ENCODE assay signal across 17 mouse cellular contexts in genomic region chr3:53559056-53559455, GRCm38 (mm10).
DNase-seq lines count a peak whose midpoint lies in the region; ATAC-seq and TF ChIP-seq lines count a peak whose summit lies in the region.
"Had no signal": no experiment of that assay in that cellular context is flagged by ENCODE, and none has a peak within 500 bp of the region (broad histone marks: within the 10 kb centered on the region; RNA-seq: fewer than 3 reads in every experiment).

No protein-coding gene starts in this region.

- peak; percentile 29; the same call in 1 of the 2 replicates for ATAC-seq in kidney, embryonic 14.5 days (ENCODE audit: low FRiP score, low TSS enrichment)
- peak; percentile 45 for ATAC-seq in lung, embryonic 14.5 days (ENCODE audit: insufficient read depth)
- 0 out of 2 replicates have a peak, but pooled peaks have one; percentile 8 for ATAC-seq in stomach, embryonic 16.5 days (ENCODE audit: insufficient read depth, low FRiP score)
- no peak for ATAC-seq in forebrain, embryonic 16.5 days
- ATAC-seq: forebrain, embryonic 15.5 days; midbrain, embryonic 13.5 days had no signal

- no peak overlapping the region for H3K4me2 ChIP-seq in kidney, embryonic 14.5 days (replicated peaks; ENCODE audit: low read depth, low read length)
- H3K4me2 ChIP-seq in lung, embryonic 14.5 days: no peak overlapping the region
- no peak overlapping the region for H3K4me2 ChIP-seq in stomach, embryonic 16.5 days (ENCODE audit: low read depth, low read length)
- no peak overlapping the region for H3K4me2 ChIP-seq in forebrain, embryonic 16.5 days (ENCODE audit: low read length)
- H3K4me2 ChIP-seq: embryonic facial prominence, embryonic 12.5 days; forebrain, embryonic 15.5 days; midbrain, embryonic 13.5 days had no signal

- 12% methylated on average over 6 of the region's 6 CpGs for WGBS in kidney, embryonic 14.5 days
- WGBS in lung, embryonic 14.5 days: 11% methylated on average over 6 of the region's 6 CpGs
- WGBS in lung, adult 2 months: 16% methylated on average over 6 of the region's 6 CpGs
- whole genome bisulfite sequencing in stomach, embryonic 16.5 days: 14% methylated on average over 6 of the region's 6 CpGs
- WGBS in forebrain, embryonic 16.5 days: 62% methylated on average over 6 of the region's 6 CpGs

- H3K4me1 ChIP-seq in kidney, embryonic 14.5 days (ENCODE audit: control insufficient read depth, insufficient read depth, low read length): peaks cover 13% of the 10 kb centered on the region; the same call in 1 of the 2 replicates
- peaks cover 9% of the 10 kb centered on the region for H3K4me1 ChIP-seq in lung, embryonic 14.5 days (ENCODE audit: insufficient read depth)
- peaks cover 3% of the 10 kb centered on the region; the same call in 1 of the 2 replicates for H3K4me1 ChIP-seq in lung, adult 2 months (ENCODE audit: control insufficient read depth, insufficient read depth, low read length)
- H3K4me1 ChIP-seq in stomach, embryonic 16.5 days (ENCODE audit: control insufficient read depth, insufficient read depth, low read length): peaks cover 49% of the 10 kb centered on the region
- peaks cover 10% of the 10 kb centered on the region for H3K4me1 ChIP-seq in forebrain, embryonic 16.5 days (replicated peaks; ENCODE audit: control insufficient read depth, insufficient read depth, low read length)

- TF ChIP-seq POLR2A in lung, adult 2 months (IDR thresholded peaks at IDR 0.05; ENCODE audit: borderline replicate concordance, extremely low read depth, low read depth, low read length): no peak

- no peaks in the 10 kb centered on the region; the same call in 1 of the 2 replicates for H3K36me3 ChIP-seq in kidney, embryonic 14.5 days (ENCODE audit: control insufficient read depth, insufficient read depth, low read length)
- no peaks in the 10 kb centered on the region for H3K36me3 ChIP-seq in lung, embryonic 14.5 days (ENCODE audit: insufficient read depth)
- H3K36me3 ChIP-seq in stomach, embryonic 16.5 days (ENCODE audit: control insufficient read depth, insufficient read depth, low read length): no peaks in the 10 kb centered on the region
- no peaks in the 10 kb centered on the region for H3K36me3 ChIP-seq in forebrain, embryonic 16.5 days (ENCODE audit: control insufficient read depth, insufficient read depth)
- H3K36me3 ChIP-seq: embryonic facial prominence, embryonic 12.5 days; forebrain, embryonic 15.5 days; midbrain, embryonic 13.5 days had no signal

- no peak for DNase-seq in kidney, postnatal 36 days
- peak; percentile 75 for DNase-seq in lung, embryonic 14.5 days
- DNase-seq in lung, adult 2 months: no peak
- peak; percentile 14 for DNase-seq in lung, postnatal 14 days
- no peak for DNase-seq in frontal cortex, postnatal 36 days (ENCODE audit: low spot score in 2 of 2)
- DNase-seq: cerebellum, adult 9-11 months; heart, adult 18-20 months; kidney, adult 9 months; thymus, adult 18-20 months had no signal

- no peak overlapping the region for H3K9ac ChIP-seq in kidney, embryonic 14.5 days (ENCODE audit: low read depth, low read length)
- H3K9ac ChIP-seq in lung, embryonic 14.5 days: no peak overlapping the region
- H3K9ac ChIP-seq in stomach, embryonic 16.5 days (ENCODE audit: low read length): no peak overlapping the region
- no peak overlapping the region for H3K9ac ChIP-seq in forebrain, embryonic 16.5 days (replicated peaks; ENCODE audit: low read depth, low read length)
- H3K9ac ChIP-seq: embryonic facial prominence, embryonic 12.5 days; forebrain, embryonic 15.5 days; midbrain, embryonic 13.5 days had no signal

- no peaks in the 10 kb centered on the region for H3K9me3 ChIP-seq in kidney, embryonic 14.5 days (ENCODE audit: control insufficient read depth, low read length)
- no peaks in the 10 kb centered on the region for H3K9me3 ChIP-seq in lung, embryonic 14.5 days (ENCODE audit: low read depth, low read length)
- no peaks in the 10 kb centered on the region for H3K9me3 ChIP-seq in stomach, embryonic 16.5 days (replicated peaks; ENCODE audit: control insufficient read depth, low read length)
- no peaks in the 10 kb centered on the region for H3K9me3 ChIP-seq in forebrain, embryonic 16.5 days (ENCODE audit: control insufficient read depth, low read length)
- H3K9me3 ChIP-seq: embryonic facial prominence, embryonic 12.5 days; forebrain, embryonic 15.5 days; midbrain, embryonic 13.5 days had no signal

- H3K4me3 ChIP-seq in kidney, embryonic 14.5 days (ENCODE audit: low read length): no peak overlapping the region
- no peak overlapping the region for H3K4me3 ChIP-seq in lung, embryonic 14.5 days (ENCODE audit: low read depth, low read length)
- H3K4me3 ChIP-seq in lung, adult 2 months (replicated peaks; ENCODE audit: extremely low read depth, low read depth, low read length): no peak overlapping the region
- no peak overlapping the region for H3K4me3 ChIP-seq in stomach, embryonic 16.5 days (replicated peaks; ENCODE audit: low read length)
- H3K4me3 ChIP-seq in forebrain, embryonic 16.5 days (replicated peaks; ENCODE audit: low read length): no peak overlapping the region
- H3K4me3 ChIP-seq: embryonic facial prominence, embryonic 12.5 days; forebrain, embryonic 15.5 days; midbrain, embryonic 13.5 days; myocyte had no signal

- H3K27me3 ChIP-seq in kidney, embryonic 14.5 days (ENCODE audit: control insufficient read depth, insufficient read depth, low read length): no peaks in the 10 kb centered on the region
- no peaks in the 10 kb centered on the region; the same call in 1 of the 2 replicates for H3K27me3 ChIP-seq in lung, embryonic 14.5 days (ENCODE audit: insufficient read depth, low read length)
- no peaks in the 10 kb centered on the region for H3K27me3 ChIP-seq in stomach, embryonic 16.5 days (ENCODE audit: control insufficient read depth, insufficient read depth, low read length)
- no peaks in the 10 kb centered on the region for H3K27me3 ChIP-seq in forebrain, embryonic 16.5 days (replicated peaks; ENCODE audit: control insufficient read depth, insufficient read depth, low read length)
- H3K27me3 ChIP-seq: embryonic facial prominence, embryonic 12.5 days; forebrain, embryonic 15.5 days; midbrain, embryonic 13.5 days had no signal

- TF ChIP-seq CTCF in lung, embryonic 14.5 days (IDR thresholded peaks at IDR 0.05; ENCODE audit: low read depth): no peak
- no peak for TF ChIP-seq CTCF in lung, adult 2 months (IDR thresholded peaks at IDR 0.05; ENCODE audit: insufficient read depth, low read length)

- no peak overlapping the region for H3K27ac ChIP-seq in kidney, embryonic 14.5 days (ENCODE audit: low read depth, low read length)
- H3K27ac ChIP-seq in lung, embryonic 14.5 days (ENCODE audit: low read depth): no peak overlapping the region
- H3K27ac ChIP-seq in stomach, embryonic 16.5 days (ENCODE audit: low read length): peak overlapping the region; percentile 64
- H3K27ac ChIP-seq in forebrain, embryonic 16.5 days (ENCODE audit: low read length): no peak overlapping the region
- H3K27ac ChIP-seq: embryonic facial prominence, embryonic 12.5 days; forebrain, embryonic 15.5 days; macrophage; midbrain, embryonic 13.5 days had no signal

Comparison
In these comparisons a context has a peak if more than half of its experiments do, and no peak if none do; other contexts are left out.
1. DNase-seq: peak in lung, embryonic 14.5 days (single experiment) and lung, postnatal 14 days (single experiment); none in kidney, postnatal 36 days (0 of 2), lung, adult 2 months (single experiment) and frontal cortex, postnatal 36 days (0 of 2).